Mouse (Mus musculus) NIH3T3 (cell line): Measurements from ENCODE around the gene Pold2.

ENCODE experiments used
- DNase-seq: peaks from one replicate; pipeline ENCODE4 v3.0.0-alpha.2; 2012; ENCODE audit warnings: low read depth

The Pold2 gene

GRCm38 (mm10) chr11:5858723-5859122, 19.4 kb downstream of the Pold2 start:
- no peak for DNase-seq

DNA sequence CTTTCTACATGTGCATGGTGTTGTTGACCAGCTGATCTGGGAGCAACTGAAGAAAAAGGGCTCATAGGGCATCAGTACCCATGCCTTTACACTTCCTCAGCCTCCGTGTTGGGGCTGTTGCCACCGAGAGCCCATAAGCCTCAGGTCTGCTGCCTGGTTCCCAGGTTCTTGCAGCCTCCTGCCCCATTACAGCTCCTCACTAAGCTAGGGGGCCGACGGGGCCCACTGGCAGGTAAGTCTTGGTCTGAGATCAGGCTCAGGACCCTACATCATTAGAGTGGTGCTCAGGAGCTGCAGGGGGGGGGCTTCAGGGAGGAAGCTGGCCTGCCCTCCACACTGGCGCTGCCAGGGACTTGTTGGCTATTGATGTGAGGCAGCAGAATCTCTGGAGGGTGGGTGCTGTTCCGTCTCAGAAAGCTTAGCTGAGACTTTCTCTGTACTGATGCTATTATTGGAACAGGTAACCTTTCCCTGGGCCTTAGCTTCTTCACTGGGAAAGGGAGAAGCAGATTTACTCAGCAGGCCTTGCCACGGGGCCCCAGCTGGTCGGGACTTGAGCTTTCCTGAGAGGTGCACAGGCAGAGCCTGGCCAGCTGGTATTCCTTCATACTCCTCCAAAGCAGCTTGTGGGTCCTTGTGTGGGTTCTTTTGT, 21.5 kb downstream of the Pold2 start:
- DNase-seq, result no peak

DNA sequence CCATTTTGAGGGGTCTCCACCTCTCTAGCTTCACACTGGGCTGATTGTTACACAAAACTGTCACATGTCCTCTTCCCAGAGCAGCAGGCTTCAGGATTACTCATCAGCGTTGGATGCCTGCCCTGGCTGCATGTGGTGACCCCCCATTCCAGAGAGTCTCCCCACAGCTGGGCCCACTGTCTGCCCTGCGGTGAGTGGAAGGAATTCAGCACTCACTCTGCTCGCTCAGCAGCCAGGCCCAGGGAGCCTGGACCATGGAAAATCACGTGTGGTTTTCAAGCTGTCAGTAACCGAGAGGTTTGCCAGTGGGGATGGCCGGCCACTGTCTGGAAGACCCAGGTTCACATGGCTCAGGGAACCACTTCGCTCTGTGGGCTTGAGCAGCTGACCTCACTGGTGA, 22.2 kb downstream of the Pold2 start:
- DNase-seq, result peak; percentile 96

DNA sequence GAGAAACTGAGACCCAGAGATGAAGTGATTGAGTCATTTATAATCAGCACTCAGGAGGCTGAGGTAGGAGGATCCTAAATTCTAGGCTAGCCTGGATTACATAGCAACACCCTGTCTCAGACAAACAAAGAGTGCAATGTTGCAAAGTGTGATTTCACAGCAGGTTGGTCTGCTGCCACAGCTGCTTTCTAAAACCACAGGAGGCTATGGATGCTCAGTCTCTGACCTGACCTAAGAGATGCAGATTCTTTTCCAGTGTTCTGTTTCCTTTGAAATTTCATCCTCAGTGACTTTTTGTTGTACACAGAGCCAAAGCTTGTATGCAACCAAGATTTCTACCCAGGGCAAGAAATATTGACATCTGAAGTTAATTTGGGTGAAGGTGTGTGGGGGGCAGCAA, 22.6 kb downstream of the Pold2 start:
- DNase-seq, result peak; percentile 86

DNA sequence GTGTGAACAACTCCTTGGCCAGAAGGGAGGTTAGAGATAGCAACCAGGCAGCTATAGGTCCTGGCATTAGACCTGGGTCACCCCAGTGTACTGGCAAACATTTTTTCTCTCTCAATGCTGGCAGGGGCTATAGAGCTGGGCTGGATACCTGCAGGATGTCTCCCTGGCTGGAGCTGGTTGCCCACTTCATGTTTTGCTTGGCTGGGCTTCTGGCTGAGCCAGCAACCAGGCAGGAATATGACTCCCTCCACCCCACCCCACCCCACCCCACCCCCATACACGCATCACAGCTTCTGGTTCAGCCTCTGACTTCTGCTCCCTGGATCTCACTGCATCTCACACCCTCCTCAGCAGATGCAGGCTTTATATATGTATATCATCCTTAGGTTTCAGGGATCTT, 25.8 kb downstream of the Pold2 start:
- peak; percentile 63 for DNase-seq

DNA sequence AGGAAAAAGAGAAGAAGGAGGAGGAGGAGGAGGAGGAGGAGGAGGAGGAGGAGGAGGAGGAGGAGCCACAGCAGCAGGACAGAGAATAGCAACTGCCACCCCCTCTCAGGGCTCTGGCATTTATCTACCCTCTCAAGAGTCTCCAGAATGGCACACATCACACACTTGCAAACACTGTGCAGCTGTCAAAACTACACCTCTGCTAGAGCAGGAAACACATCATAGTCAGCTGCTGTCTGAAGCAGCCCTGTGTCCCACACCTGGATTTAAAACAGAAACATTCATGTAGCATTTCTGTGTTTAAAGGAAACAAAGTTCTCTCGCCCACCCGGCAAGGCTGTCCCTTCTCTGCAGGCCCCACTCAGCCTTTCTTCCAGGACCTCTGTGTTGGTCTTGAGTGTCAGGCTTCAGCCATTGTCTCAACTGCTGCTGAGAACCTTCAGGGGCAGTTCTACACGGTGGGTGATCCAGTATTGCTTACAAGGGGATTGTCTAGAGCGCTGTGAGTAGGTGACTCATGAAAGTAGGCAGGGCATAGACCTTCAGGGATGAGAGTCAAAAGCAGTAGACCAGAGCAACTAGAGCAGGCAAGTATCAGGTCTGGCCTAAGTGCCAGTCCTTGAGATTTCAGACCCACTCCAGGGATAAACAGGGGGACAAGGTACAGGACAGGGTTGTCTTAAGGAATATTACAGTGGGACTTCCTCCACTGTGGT, 26.9 kb downstream of the Pold2 start:
- DNase-seq, result peak; percentile 49

DNA sequence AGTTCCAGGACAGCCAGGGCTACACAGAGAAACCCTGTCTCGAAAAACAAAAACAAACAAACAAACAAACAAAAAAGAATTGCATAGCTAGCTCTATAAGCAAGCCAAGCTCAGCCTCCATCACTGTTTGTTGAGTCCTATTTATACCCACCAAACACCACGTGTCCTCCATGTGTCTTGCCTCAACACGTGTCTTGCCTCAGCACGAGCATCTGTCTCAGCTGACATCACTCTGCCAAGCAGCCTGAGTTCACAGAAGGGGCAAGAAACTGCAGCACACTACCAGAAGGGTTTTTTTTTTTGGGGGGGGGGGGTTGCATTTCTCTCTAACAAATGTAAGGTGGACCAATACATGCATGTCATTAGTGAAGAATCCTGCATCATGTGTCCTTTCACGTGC, 27.6 kb downstream of the Pold2 start:
- DNase-seq, result no peak

DNA sequence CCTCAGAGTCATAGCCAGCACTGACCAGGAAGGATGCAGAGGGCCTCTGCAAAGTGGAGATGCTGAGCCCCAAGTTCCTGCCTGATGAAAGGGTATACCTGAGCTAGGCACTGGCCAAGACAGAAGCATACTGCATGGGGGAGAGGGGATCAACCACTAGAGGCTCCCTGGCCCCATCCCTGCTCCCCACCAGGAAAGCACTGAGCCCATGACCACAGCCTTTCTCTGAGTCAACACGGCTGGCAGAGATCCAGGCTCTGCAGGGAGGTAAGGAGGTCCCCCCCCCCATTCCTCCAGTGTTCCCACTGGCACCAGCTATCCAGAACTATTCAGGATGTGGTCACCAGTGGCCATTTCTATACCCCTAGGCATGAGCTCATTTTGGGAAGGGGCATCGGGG, 28.8 kb downstream of the Pold2 start:
- DNase-seq, result peak; percentile 97

GRCm38 (mm10) chr11:5848741-5849140, 29.4 kb downstream of the Pold2 start:
- peak; percentile 90 for DNase-seq

GRCm38 (mm10) chr11:5846639-5847345, 31.3 kb downstream of the Pold2 start:
- peak; percentile 65 for DNase-seq

DNA sequence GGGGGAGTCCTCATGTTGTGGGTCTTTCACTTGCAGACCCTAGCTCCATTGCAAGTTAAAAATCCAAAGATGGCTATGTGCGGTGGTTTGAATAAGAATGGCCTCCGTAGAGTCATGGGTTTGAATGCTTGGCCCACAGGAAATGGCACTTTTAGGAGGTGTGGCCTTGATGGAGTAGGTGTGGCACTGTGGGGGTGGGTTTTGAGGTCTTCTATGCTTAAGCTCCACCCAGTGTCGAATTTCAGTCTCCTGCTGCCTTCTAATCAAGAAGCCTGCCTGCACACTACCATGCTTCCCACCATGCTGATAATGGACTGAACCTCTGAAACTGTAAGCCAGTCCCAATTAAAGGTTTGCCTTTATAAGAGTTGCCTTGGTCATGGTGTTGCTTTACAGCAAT, 35.0 kb downstream of the Pold2 start:
- no peak for DNase-seq

- no peak for DNase-seq
Observed at GRCm38 (mm10) chr11:5841751-5842150, 36.3 kb downstream of the Pold2 start.

- no peak for DNase-seq
Observed at GRCm38 (mm10) chr11:5840346-5840745, 37.7 kb downstream of the Pold2 start.

GRCm38 (mm10) chr11:5837251-5838246, 40.5 kb downstream of the Pold2 start, which contains the start of gene Polm:
Gene Polm (minus strand): TSS chr11:5838016.
- peak; percentile 98 for DNase-seq

GRCm38 (mm10) chr11:5836126-5836525, 42.0 kb downstream of the Pold2 start:
- DNase-seq, result peak; percentile 64

- DNase-seq, result peak; percentile 93
Observed at GRCm38 (mm10) chr11:5835057-5835456, 43.0 kb downstream of the Pold2 start.

GRCm38 (mm10) chr11:5834506-5834905, 43.6 kb downstream of the Pold2 start:
- no peak for DNase-seq

DNA sequence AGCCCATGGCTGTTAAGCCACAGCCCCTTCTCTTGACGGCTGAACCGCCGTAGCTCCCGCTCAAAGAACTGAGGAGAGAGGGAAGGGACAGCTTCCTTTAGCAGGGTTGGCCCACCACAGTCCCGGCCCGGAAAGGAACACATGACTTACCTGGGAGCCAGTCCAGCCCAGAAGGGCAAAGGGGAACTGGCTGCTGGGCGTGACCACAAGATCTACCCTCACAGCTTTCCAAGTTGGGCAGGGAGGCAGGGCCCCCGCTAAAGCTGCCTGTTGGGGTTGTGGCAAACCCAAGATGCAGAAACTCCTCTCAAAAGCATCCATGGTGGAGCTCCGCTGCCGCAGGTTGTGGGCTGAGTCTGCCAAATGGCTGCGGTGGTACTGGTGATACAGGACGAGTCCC, 48.8 kb downstream of the Pold2 start:
- no peak for DNase-seq

DNA sequence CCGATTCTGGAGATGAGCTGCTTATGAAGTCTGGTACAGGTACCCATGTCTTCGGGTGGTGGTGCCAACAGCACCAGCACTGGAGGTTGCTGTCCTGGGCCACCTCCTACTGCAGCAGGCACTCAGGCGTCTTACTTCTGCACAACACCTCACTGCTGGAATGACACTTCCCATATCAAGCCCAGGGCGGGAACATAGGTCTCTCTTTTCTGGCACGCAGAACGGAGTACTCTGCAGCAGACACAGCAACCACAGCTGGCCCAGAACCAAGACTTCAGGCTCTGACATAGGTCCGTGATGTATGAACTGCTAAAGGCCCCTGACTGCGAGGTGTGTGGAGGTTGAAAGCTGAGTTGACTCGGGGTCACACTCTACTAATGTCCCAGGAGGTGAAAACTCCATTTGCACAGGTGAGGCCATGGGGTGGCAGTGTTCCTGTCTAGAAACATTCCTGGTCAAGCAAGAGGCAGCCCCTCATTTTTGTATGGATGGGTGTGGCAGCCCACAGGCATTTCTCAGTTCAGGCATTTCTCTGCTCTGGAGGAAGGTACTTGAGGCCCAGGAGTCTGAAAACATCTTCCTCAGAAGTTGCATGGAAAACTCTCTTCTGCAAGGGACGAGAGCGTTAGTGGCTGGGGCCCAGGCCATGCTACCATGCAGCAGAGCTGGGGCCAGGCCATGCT, 49.4 kb downstream of the Pold2 start:
- DNase-seq, result no peak

DNA sequence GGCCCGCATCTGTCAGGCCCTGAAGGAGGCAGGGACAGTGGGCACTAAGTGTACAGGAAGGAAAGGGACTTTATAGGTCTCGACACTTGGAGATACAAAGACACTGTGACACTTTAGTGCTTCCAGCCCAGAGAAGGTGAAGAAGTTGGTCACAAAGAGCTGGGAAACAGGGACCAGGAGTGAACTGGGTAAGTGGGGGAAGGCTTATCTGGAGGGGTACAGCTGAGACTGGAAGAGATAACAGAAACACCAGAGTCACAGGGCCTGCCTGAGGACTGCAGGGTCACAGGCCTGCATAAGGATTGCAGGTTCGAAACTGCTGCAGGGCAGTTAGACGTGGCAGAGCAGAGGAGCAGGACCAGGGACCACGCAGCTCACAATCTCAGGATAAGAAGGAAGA, 50.2 kb downstream of the Pold2 start:
- DNase-seq, result no peak

DNA sequence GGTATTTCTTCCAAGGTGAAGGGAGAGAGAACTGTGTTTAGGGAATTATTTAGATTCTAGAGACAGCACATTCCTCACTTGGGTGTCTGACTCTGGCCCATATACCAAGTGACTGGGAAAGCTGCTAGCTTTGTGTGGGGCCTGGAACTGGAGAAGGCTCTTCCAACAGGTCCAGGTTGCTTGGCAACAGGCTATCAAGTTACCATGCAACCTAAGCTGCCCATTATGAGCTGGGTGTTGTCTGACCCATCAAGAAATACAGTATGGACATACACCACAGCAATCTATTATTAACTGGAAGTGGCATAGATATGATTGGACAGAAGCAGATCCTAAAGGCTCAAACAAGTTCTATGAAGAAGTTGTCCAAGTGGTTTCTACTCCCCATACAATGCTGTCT, 52.7 kb downstream of the Pold2 start:
- peak; percentile 53 for DNase-seq
